24 mouse cellular contexts compared by ENCODE assay signal in the genomic region with DNA sequence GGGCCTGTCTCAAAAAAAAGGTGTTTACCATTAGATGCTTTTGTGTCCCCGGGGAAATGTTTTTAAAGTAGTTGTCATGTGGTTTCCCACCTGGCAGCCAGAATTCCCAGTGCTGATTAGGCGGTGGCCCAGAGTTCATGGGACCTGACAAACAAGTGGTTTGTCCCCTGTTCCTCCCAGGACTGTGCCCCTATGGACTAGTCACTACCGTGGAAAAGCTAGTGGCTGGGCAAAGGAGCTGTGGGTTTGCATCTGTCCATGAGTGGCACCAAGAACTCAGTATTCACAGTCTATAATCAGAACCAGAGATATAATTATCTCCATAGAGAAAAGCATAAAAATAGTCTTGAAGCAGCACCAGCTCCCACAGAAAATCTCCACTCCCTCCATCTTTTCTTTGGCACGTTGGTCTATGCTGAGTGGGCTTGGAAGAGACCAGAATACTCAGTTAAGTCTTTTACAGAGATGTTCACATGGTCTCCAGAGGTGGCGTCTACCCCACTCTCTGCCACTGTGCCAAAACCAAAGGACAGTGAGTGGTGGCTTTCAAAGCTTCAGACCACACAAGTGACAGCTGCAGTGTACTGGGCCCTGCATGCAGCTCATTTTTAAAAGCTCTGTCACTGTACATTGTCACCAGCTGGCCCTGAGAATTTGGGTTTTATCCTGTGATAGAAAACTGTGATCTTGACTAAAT. TPM values are rescaled to one million over a fixed set of nuclear protein-coding genes. Genes with fewer than 3 reads are reported as not detected.
DNase-seq lines count a peak whose midpoint lies in the region; ATAC-seq lines count a peak whose summit lies in the region.
"Had no signal": no experiment of that assay in that cellular context is flagged by ENCODE, and none has a peak within 500 bp of the region (broad histone marks: within the 10 kb centered on the region; RNA-seq: fewer than 3 reads in every experiment).

No protein-coding gene starts in this region.

- H3K27me3 ChIP-seq in hindbrain, embryonic 11.5 days (ENCODE audit: control insufficient read depth, insufficient read depth, low read length) = no peaks in the 10 kb centered on the region; the same call in 1 of the 2 replicates
- H3K27me3 ChIP-seq: CH12.LX; lung, embryonic 15.5 days had no signal

- no peak for ATAC-seq in hindbrain, embryonic 11.5 days (ENCODE audit: low FRiP score)

- H3K4me1 ChIP-seq in hindbrain, embryonic 11.5 days (replicated peaks; ENCODE audit: control insufficient read depth, insufficient read depth, low read length) = no peaks in the 10 kb centered on the region
- H3K4me1 ChIP-seq: hindbrain, embryonic 10.5 days; lung, embryonic 15.5 days; midbrain, embryonic 10.5 days had no signal

- no peaks in the 10 kb centered on the region for H3K36me3 ChIP-seq in hindbrain, embryonic 11.5 days (ENCODE audit: control insufficient read depth, insufficient read depth, low read length)
- H3K36me3 ChIP-seq: hindbrain, embryonic 10.5 days; lung, embryonic 15.5 days; midbrain, embryonic 10.5 days had no signal

- no peak overlapping the region for H3K4me2 ChIP-seq in hindbrain, embryonic 11.5 days (replicated peaks; ENCODE audit: low read depth, low read length)
- H3K4me2 ChIP-seq: lung, embryonic 15.5 days had no signal

- no peaks in the 10 kb centered on the region for H3K9me3 ChIP-seq in hindbrain, embryonic 11.5 days (ENCODE audit: control insufficient read depth, low read length)
- H3K9me3 ChIP-seq: hindbrain, embryonic 10.5 days; lung, embryonic 15.5 days; midbrain, embryonic 10.5 days had no signal

- DNase-seq in layer of hippocampus, adult 11-12 months (ENCODE audit: low spot score) = peak; percentile 9
- DNase-seq in layer of hippocampus, adult 8-10 months (ENCODE audit: low spot score in 2 of 2) = no peak
- DNase-seq in frontal cortex, postnatal 10 days (ENCODE audit: low spot score in 2 of 2) = peak; percentile 29 to 53
- peak; percentile 73 to 74 for DNase-seq in left cerebral cortex, adult 9 months (ENCODE audit: low spot score in 2 of 2)
- peak; percentile 20 for DNase-seq in right cerebral cortex, postnatal 14 days
- no peak for DNase-seq in hindbrain, embryonic 11.5 days (ENCODE audit: low spot score)
- no peak for DNase-seq in heart, adult 8-10 months (ENCODE audit: low spot score)
- DNase-seq in spleen, adult 12 weeks (ENCODE audit: low spot score) = no peak
- DNase-seq: adrenal gland, postnatal 36 days; cerebellum, adult 18-20 months; cerebellum, postnatal 36 days; gastrocnemius, postnatal 36 days; kidney, adult 8-10 months; kidney, postnatal 14 days; thymus, postnatal 14 days had no signal

- no peak overlapping the region for H3K4me3 ChIP-seq in hindbrain, embryonic 11.5 days (ENCODE audit: low read depth, low read length)
- H3K4me3 ChIP-seq: hindbrain, embryonic 10.5 days; lung, embryonic 15.5 days; midbrain, embryonic 10.5 days had no signal

- no peak overlapping the region for H3K9ac ChIP-seq in hindbrain, embryonic 11.5 days (ENCODE audit: low read depth, low read length)
- H3K9ac ChIP-seq: liver, embryonic 14.5 days; lung, embryonic 15.5 days had no signal

- H3K27ac ChIP-seq in hindbrain, embryonic 11.5 days (ENCODE audit: low read depth, low read length) = no peak overlapping the region
- H3K27ac ChIP-seq: hindbrain, embryonic 10.5 days; liver, embryonic 14.5 days; lung, embryonic 15.5 days; macrophage; midbrain, embryonic 10.5 days had no signal

- WGBS in hindbrain, embryonic 11.5 days = 69% methylated on average over 5 of the region's 5 CpGs

RNA-seq across cellular contexts. Expression of a gene that starts 24.7 kb away (rescaled TPM):
- under 1 TPM; 0.14 to 0.28 (median 0.22) TPM for total RNA-seq in layer of hippocampus, adult 8-10 months (2022)
- polyA plus RNA-seq in hindbrain, embryonic 11.5 days (2014; fragmentation: Nextera tagmentation; extraction: Ambion mirVana) = not detected in 2 replicates
- 1 to 10 TPM in 1 of 4 experiments, under 1 TPM in 3; 0.85 to 1.9 (median 0.91) TPM for total RNA-seq in heart, adult 8-10 months (2022)
- total RNA-seq: CH12.LX; midbrain, postnatal 0 days had no signal
- polyA plus RNA-seq: hindbrain, embryonic 10.5 days; macrophage; neural tube, embryonic 11.5 days had no signal

RNA-seq across cellular contexts. Expression of a gene that starts 33.0 kb away (rescaled TPM):
- total RNA-seq in layer of hippocampus, adult 8-10 months (2022) = 100 to 1,000 TPM; 118 to 148 (median 139) TPM
- polyA plus RNA-seq in hindbrain, embryonic 11.5 days (2014; fragmentation: Nextera tagmentation; extraction: Ambion mirVana) = 96.7 and 99.1 TPM in 2 replicates
- 10 to 100 TPM; 82.1 to 97.6 (median 89.6) TPM for total RNA-seq in heart, adult 8-10 months (2022)

RNA-seq across cellular contexts. Expression of a gene that starts 47.7 kb away (rescaled TPM):
- total RNA-seq in layer of hippocampus, adult 8-10 months (2022) = 10 to 100 TPM; 13.8 to 19.2 (median 18.8) TPM
- 6.9 and 7.6 TPM in 2 replicates for polyA plus RNA-seq in hindbrain, embryonic 11.5 days (2014; fragmentation: Nextera tagmentation; extraction: Ambion mirVana)
- under 1 TPM; 0.37 to 0.97 (median 0.60) TPM for total RNA-seq in heart, adult 8-10 months (2022)
- total RNA-seq: CH12.LX, MEL had no signal
- polyA plus RNA-seq: macrophage had no signal

RNA-seq across cellular contexts. Expression of a gene that starts 55.0 kb away (rescaled TPM):
- 10 to 100 TPM; 69.8 to 92.2 (median 78.6) TPM for total RNA-seq in layer of hippocampus, adult 8-10 months (2022)
- 111 and 117 TPM in 2 replicates for polyA plus RNA-seq in hindbrain, embryonic 11.5 days (2014; fragmentation: Nextera tagmentation; extraction: Ambion mirVana)
- total RNA-seq in heart, adult 8-10 months (2022) = 10 to 100 TPM; 51.3 to 56.5 (median 53.1) TPM

RNA-seq across cellular contexts. Expression of a gene that starts 55.6 kb away (rescaled TPM):
- 10 to 100 TPM; 15.8 to 21.3 (median 18.6) TPM for total RNA-seq in layer of hippocampus, adult 8-10 months (2022)
- polyA plus RNA-seq in hindbrain, embryonic 11.5 days (2014; fragmentation: Nextera tagmentation; extraction: Ambion mirVana) = 6.3 and 7.6 TPM in 2 replicates
- 10 to 100 TPM; 10.8 to 18.8 (median 12.4) TPM for total RNA-seq in heart, adult 8-10 months (2022)

Comparison
In these comparisons a context has a peak if more than half of its experiments do, and no peak if none do; other contexts are left out.
1. DNase-seq: peak in layer of hippocampus, adult 11-12 months (single experiment), frontal cortex, postnatal 10 days (2 of 2), left cerebral cortex, adult 9 months (2 of 2) and right cerebral cortex, postnatal 14 days (single experiment); none in layer of hippocampus, adult 8-10 months (0 of 2), hindbrain, embryonic 11.5 days (single experiment), heart, adult 8-10 months (single experiment) and spleen, adult 12 weeks (single experiment).
2. RNA of a gene that starts 47.7 kb away (total RNA-seq): 13.8 to 19.2 TPM in layer of hippocampus, adult 8-10 months; 0.37 to 0.97 TPM in heart, adult 8-10 months; every median in the first group is over 4 times any median in the second.